Mouse (Mus musculus): ENCODE measurements at regions not wholly inside any gene's neighbourhood (a gene's known extent, or its start where the extent isn't known, plus 50 kb on each side); places are given as distances from the start of the nearest gene placed in this dataset.
"Not testable (repeated sequence)": the region's sequence is repeated elsewhere in the genome, so short reads cannot be mapped to it uniquely, and the experiment has no call there.

DNA sequence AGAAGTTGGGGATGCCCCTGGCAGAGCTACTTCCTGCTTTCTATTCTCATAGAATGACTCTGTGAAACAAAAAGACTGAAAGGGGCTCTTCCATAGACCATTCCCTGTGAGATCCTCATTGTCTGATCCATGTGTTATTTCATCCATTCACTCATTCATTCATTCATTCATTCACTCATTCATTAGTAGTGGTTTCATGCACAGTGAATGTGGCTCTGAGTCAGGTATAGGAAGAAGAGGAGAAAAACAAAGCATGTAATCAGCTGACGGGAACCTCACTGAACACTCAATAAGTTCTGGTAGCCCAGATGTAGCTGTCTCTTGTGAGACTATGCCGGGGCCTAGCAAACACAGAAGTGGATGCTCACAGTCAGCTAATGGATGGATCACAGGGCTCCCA is 217.0 kb downstream of the Gm31371 start:
- not testable (repeated sequence) for ATAC-seq (ENCODE audit: extremely low read depth, insufficient number of reproducible peaks, low FRiP score, poor library complexity, severe bottlenecking)

DNA sequence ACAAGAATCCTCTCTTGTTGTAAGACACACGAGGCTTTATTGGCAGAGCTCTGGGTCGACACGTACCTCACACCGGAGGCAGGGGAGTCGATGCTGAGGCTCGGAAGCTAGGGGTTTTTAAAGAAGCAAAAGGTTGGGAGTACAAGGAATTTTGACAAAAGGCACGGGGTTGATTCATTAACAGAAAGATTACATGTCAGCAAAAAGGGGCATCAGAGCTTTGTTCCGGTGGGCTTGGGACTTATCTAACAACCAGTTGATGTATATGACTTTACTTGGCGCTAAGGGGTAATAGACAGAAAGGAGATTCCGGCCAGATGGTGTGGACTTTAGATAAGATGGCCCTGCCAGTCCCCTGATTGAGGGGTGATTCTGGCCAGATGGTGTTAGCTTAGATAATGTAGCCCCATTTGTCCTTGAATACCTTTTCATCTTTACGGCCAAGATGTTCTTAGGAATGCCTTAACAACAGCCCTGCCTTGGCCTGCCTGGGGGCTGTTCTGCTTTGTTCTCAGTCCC is 218.3 kb downstream of the Gm31371 start:
- ATAC-seq (ENCODE audit: extremely low read depth, insufficient number of reproducible peaks, low FRiP score, poor library complexity, severe bottlenecking), result not testable (repeated sequence)

DNA sequence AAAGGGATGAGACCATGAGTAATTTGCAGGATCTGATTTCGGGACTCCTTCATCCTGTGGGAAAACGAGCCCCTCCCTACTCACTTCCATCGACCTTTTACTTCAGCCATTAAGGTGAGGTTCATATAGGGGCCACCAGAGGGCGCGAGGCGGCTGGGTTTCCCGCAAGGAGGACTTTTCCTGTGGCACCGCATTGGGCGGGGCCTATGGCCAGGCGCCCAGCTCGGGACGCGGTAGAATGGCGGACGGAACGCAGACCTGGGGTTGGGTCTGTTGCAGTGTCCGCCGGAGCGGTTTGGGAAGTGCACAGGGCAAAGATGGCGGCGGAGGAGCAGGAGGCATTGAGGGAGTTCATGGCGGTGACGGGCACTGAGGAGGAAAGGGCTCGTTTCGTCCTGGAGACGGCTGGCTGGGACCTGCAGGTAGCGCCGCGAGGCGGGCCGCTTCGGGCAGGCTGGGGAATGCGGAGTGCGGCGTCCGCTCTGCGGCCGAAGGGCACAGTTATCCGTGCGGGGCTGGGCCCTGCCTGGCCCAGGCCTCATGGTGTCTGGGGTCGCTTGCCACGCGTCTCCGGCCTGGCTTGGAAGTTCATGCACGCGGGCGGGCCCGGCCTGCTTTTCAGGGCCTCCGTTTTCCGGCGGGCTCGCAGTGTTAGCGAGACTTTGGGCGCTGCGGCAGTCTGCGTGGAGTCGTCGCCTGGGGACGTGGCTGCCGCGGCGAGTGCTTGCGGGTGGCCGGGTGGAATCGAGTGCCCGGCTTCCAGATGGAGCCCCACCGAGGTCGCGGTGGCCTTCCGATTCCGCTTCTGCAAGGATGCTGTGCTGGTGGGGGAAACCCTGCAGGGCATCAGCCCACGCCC is 219.1 kb downstream of the Gm31371 start:
- ATAC-seq (ENCODE audit: extremely low read depth, insufficient number of reproducible peaks, low FRiP score, poor library complexity, severe bottlenecking), result peak; percentile 100

DNA sequence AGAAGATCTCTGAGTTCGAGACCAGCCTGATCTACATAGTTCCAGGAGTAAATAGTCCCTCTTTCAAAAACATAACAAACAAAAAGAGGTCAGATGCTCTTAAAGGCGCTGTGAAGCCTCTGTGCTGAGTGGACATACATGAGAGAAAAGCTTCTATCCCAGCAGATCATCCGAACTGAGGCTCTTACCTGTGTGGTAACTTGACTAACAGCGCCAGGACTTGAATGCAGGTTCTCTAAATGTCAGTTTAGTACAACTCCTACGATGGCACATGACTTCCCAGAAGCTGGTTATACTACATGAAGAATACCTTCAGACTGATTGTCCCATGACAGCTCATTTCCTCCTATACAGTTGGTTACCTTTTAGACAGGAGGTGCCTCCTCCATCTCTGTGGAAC is 220.4 kb downstream of the Gm31371 start:
- ATAC-seq (ENCODE audit: extremely low read depth, insufficient number of reproducible peaks, low FRiP score, poor library complexity, severe bottlenecking), result not testable (repeated sequence)

DNA sequence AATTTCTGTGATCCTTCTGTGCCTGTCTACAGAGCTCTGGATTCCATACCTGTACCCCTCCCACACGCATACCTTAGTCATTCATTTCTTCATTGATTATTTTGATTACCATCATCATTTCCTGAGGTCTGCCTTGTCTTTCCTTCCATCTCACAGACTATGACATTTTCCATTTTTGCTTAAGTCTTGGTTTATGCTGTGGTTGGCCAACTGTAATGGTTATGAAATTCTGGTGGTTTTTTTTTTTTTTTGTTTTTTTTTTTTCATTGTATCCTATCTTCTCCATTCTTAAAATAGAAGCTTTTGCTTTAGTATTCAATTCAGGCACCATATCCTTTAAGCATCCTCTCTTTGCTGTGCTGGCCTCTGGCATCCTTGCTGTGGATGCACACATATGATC is 227.4 kb downstream of the Gm15319 start:
- ATAC-seq (ENCODE audit: extremely low read depth, insufficient number of reproducible peaks, low FRiP score, poor library complexity, severe bottlenecking), result not testable (repeated sequence)

DNA sequence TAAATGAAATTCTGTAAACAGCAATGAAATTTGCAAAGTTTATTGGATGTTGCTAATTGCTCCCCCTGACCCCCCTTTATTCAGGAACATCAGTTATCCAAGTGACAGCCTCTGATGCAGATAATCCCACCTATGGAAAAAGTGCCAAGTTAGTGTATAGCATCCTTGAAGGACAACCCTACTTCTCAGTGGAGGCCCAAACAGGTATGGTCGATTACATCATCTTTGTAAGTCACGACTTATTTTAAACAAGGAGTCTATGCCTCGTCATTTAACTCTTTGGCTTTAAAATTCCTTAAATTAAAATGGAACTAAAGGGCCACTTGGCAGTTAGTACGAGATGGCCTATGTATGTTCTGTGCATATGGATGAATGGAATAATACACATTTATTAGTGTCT is 217.6 kb downstream of the Gm15319 start:
- ATAC-seq (ENCODE audit: extremely low read depth, insufficient number of reproducible peaks, low FRiP score, poor library complexity, severe bottlenecking), result not testable (repeated sequence)

DNA sequence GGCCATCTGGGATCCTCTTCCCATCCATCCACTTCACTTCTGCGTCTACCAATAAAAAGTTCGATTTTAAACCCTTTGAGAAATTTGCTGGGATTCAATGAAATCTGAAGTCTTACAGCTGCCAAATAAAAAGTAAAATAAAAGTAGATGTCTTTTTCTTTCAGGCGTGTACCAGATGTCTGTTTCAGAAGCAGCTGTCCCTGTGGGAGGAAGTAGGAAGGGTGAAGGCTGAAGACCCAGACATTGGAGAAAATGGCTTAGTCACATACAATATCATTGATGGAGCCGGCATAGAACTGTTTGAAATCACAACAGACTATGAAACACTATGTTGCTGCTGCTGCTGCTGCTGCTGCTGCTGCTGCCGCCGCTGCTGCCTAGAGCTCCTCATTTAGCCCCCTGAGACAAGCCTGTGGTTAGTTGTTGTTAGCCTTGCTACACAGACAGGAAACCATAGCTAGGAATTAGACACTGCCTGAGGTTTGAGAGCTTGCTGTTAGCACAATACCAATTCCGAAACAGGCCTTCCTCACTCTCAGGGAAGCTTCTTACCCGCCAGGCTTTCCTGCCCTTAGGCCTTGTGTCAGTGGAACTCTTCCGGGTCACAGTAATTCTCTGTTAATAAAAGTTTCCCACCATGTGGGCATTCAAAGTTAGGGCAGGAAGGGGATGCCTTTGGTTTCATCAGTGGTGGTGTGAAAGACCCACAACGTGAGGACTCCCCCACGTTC is 211.5 kb downstream of the Gm15319 start:
- not testable (repeated sequence) for ATAC-seq (ENCODE audit: extremely low read depth, insufficient number of reproducible peaks, low FRiP score, poor library complexity, severe bottlenecking)

DNA sequence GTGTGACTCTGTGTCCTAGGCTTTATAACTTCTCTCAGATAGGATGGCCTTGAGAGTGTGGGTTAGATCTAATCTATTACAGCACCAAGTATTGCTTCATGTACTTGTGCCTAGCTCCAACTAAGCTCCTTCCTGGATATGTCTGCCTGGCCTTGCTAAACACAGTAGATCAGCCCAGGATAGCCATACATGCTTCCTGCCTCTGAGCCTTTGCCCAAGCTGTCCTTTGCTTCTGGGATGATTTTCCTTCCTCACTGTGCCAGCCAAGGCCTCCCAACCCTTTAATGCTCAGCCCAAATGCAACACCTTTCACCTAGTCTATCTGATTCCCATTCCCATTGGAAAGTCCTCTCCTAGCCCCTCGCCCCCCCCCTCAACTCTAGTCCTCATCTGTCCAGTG is 208.9 kb downstream of the Gm15319 start:
- not testable (repeated sequence) for ATAC-seq (ENCODE audit: extremely low read depth, insufficient number of reproducible peaks, low FRiP score, poor library complexity, severe bottlenecking)

Data from neutrophil, adult 5-6 weeks (primary cell).